Mouse (Mus musculus) layer of hippocampus, postnatal 14 days (tissue): ENCODE data around the gene Mob2. TPM values are rescaled to one million over a fixed set of nuclear protein-coding genes. Genes with fewer than 3 reads are reported as not detected.

Experiments
- microRNA-seq, 2 experiments: library from miRNA; unstranded; fragments of <30 nt; microRNA quantifications; one replicate each; pipeline ENCODE4 v1.2.0; 2021
- total RNA-seq, 2 experiments: library from RNA; stranded (reverse); gene quantifications; 2 replicates each; pipeline ENCODE4 v1.2.3; 2021

Mob2 gene
- total RNA-seq, 2 experiments from 2014 or later, result 23.6 to 27.1 TPM

Small RNAs within 50 kb of the gene (microRNA-seq; reads per million reads assigned to microRNA genes)
- gene Mir3104, result 1.7 to 3.2 reads per million in 2 experiments

Other genes with a start within 250 kb of the Mob2 start
- not detected for gene Muc5b, start 222.0 kb downstream of the Mob2 start, total RNA-seq
- 100 to 1,000 TPM; 135 to 142 TPM for gene Tollip, start 142.6 kb downstream of the Mob2 start, total RNA-seq
- 100 to 1,000 TPM; 174 to 177 TPM for gene Brsk2, start 111.3 kb downstream of the Mob2 start, total RNA-seq
- gene Dusp8, start 34.8 kb upstream of the Mob2 start, total RNA-seq, result 100 to 1,000 TPM; 139 to 140 TPM
- not detected for gene Gm45618, start 59.7 kb upstream of the Mob2 start, total RNA-seq
- not detected for gene Gm39115, start 75.0 kb upstream of the Mob2 start, total RNA-seq
- not detected for gene Gm45337, start 83.5 kb upstream of the Mob2 start, total RNA-seq
- not detected for gene Gm29735, start 96.0 kb upstream of the Mob2 start, total RNA-seq
- gene Gm4553, start 104.7 kb upstream of the Mob2 start, total RNA-seq, result not detected
- not detected for gene Krtap5-2, start 114.9 kb upstream of the Mob2 start, total RNA-seq
- gene Gm10153, start 129.3 kb upstream of the Mob2 start, total RNA-seq, result not detected
- not detected for gene Krtap5-3, start 140.3 kb upstream of the Mob2 start, total RNA-seq
- not detected for gene Gm7579, start 150.8 kb upstream of the Mob2 start, total RNA-seq
- gene Krtap5-5, start 168.9 kb upstream of the Mob2 start, total RNA-seq, result not detected
- not detected for gene Gm40460, start 180.0 kb upstream of the Mob2 start, total RNA-seq
- gene Gm2431, start 197.3 kb upstream of the Mob2 start, total RNA-seq, result not detected
- gene Gm4559, start 213.3 kb upstream of the Mob2 start, total RNA-seq, result not detected
- gene Krtap5-1, start 236.1 kb upstream of the Mob2 start, total RNA-seq, result not detected
- not detected for gene Krtap5-4, start 242.5 kb upstream of the Mob2 start, total RNA-seq